Mouse (Mus musculus): ENCODE data around the gene Safb2.

The Safb2 gene

GRCm38 (mm10) chr17:56608699-56609098, 24.3 kb upstream of the Safb2 start:
- peak; percentile 65 for DNase-seq

DNA sequence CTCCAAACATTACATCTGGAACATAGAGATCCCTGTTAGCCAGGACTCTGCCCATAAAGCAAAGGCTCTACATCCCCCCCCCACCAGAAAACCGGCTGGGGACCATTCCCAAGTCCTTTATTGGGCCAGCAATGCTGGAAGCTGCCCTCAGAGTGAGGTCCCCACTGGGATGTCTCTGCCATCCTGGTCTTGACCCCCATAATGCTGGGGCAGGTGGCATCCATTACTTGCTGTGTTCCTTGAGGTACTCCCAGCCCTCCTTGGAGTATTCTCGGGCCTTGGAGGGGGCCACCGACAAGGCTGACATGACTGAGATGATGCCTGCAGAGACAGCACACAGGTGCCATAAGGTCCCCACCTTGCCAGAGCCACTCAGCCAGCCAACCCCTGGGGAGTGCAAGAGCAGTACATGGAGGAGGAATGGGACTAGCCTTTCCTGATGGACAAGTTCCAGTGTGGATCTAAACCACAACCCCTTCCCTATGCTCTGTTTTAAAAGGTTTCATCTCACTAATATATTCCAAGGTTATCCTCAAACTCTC, 23.2 kb upstream of the Safb2 start:
- DNase-seq = peak; percentile 55

DNA sequence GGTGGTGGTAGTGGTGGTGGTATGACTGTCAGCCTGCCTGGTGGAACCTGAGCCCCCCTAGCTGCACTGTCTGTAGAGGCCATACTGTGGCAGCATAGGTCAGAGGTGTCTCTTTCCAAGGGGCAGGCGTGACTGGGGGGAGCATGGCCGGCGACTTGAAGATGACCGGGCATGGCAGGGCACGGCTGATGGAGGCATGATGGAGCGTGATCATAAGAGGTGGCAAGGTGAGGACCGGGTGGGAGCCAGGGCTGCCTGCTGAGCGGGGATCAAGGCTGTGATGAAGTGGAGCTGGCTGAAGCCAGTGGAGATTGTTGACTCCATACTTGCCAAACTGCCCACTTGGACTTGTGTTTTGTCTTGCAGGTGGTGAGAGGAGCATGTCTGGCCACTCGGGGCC, 21.0 kb upstream of the Safb2 start:
- no peak for DNase-seq

GRCm38 (mm10) chr17:56604422-56604821, 20.0 kb upstream of the Safb2 start:
- no peak for DNase-seq

GRCm38 (mm10) chr17:56604070-56604380, 19.6 kb upstream of the Safb2 start:
- DNase-seq = no peak

DNA sequence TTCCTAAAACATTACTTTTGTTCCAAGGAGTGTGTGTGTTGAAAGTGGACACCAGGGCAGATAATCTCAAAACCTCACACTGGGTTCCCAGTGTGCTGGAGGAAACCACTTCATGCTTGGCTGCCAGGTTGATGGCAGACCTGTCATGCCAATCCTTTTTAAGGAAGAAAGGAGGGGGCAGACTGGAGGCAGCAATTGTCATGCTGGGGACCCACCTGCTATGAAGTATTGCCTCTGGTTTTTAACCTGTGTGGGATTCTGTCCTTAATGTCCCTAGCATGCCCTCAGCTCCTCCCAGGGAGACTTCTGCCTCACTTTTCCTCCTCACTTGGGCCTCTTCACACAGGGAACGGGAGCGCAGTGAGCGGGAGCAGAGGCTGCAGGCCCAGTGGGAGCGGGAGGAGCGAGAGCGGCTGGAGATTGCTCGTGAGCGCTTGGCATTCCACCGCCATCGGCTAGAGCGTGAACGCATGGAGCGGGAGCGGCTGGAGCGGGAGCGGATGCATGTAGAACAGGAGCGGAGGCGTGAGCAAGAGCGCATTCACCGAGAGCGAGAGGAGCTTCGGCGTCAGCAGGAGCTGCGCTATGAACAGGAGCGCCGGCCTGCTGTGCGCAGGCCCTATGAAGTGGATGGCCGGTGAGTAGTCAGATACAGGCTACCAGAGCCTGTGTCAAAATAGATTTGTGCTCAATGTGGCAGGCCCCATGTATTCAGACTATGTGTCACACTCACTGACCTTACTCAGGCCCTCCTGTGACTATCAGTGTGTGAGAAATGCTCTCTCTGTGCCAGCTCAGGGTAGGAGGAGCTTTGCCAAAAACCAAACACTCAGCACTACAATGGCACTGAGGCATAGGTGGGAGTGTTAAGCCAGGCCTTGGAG, 19.0 kb upstream of the Safb2 start:
- peak; percentile 53 for DNase-seq

DNA sequence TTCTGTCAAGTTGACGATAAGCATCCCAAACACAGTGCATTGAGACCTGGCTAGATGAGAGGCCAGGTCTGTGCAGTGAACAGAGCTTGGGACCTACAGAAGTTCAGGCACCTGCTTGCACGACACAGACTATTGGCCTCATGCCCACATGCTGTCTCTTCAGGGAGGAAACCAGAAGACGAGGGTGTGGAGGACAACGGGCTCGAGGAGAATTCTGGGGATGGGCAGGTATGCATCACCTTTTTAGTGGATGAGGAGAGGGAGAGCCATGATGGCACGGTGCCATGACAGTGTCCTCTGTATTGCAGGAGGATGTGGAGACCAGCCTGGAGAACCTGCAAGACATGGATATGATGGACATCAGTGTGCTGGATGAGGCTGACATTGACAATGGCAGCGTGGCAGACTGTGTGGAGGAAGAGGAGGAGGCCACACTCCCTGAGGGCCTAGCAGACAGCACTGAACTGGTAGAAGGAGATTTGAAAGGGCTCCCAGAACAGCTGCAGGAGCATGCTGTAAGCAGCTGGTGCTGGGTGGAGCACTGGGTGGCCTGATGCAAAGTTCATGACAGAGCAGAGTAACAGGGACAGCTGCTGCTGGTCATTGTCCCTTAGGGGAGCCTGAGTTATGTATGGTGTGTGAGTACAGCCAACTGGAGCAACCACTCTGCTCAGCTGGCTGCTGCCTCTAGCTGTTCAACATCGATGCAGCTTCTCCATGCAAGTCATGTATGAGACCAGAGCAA, 9.3 kb upstream of the Safb2 start:
- no peak for DNase-seq

GRCm38 (mm10) chr17:56592553-56592952, 8.2 kb upstream of the Safb2 start:
- DNase-seq = no peak

- no peak for DNase-seq
These were observed 4.5 kb upstream of the Safb2 start for GRCm38 (mm10) chr17:56588921-56589320.

GRCm38 (mm10) chr17:56587773-56588172, 3.4 kb upstream of the Safb2 start:
- DNase-seq = no peak

- DNase-seq = no peak
These were observed 911 bp upstream of the Safb2 start for GRCm38 (mm10) chr17:56585171-56585821.

GRCm38 (mm10) chr17:56583611-56584256, 651 bp downstream of the Safb2 start:
- DNase-seq = peak; percentile 77

DNA sequence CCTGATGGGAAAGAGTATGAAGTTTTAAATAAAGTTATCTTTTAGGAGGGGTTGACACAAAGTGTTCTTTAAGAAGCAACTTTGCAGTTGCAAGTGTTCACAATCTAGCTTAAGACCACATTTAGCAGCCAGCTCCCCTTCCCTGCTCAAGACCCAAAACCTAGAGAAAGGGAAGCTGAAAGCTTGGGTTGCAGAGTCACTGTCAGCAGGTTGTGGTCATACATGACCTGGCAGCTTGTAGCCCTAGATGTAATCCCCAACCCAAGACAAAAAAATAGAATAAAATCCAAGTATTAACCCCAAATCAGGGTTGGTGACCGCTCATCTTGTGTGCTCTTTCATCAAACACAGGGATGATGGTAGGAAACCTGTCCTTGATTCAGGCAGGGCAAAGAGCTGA, 1.3 kb downstream of the Safb2 start:
- DNase-seq = no peak

GRCm38 (mm10) chr17:56572939-56573338, 11.4 kb downstream of the Safb2 start:
- DNase-seq = no peak

DNA sequence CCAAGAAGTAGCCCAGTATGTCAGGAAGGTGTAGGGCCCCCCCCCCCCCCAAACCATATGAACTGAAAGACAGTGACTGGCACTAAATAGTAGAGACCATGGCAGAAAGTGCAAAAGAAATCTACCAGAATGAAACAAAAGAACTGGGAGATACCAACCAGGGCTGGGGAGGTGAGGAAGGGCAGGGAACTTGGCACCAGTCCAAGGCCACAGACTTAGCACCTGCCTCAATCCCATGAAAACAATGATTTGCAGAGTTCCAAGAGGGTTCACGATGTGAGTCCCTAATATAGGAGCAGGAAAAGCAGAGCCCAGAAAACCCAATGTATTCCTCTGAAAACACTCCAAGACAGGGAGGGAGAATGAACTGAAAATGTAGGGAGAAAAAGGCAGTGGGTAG, 12.2 kb downstream of the Safb2 start:
- DNase-seq = no peak

DNA sequence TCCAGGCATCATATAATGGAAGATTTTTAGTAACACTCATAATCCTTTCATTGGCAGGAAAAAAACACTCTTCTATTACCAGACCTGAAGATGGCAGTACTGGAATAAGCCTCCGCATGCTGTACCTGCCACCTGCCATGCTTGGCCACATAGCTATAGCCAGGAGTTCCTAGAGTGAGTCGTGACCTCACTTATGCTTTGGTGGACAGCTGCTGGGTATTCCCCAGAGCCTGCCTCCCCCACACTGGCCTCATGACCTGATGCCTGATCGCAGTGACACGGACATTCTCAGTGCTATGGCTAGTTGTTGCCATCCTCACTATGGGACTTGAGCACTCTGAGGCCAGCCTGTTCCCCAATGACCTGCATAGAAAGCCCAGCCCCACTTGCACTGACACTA, 14.1 kb downstream of the Safb2 start:
- no peak for DNase-seq

DNA sequence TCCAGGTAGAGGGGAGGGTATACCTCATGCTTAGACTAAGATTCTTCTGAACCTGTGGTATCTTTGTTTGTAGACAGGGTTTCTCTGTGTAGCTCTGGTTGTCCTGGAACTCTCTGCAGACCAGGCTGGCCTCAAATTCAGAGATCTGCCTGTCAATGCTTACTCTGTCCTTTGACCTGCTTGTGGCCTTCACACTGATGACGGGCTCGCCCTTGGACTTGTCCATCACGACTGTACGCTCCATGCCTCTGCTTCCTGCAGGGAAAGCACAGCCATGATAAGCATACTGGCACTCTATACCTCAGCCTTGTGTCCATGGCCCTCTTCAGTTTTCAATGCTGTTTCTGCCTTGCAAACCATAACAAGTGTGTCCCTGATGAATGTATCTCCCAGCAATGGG, 17.0 kb downstream of the Safb2 start:
- DNase-seq = no peak

DNA sequence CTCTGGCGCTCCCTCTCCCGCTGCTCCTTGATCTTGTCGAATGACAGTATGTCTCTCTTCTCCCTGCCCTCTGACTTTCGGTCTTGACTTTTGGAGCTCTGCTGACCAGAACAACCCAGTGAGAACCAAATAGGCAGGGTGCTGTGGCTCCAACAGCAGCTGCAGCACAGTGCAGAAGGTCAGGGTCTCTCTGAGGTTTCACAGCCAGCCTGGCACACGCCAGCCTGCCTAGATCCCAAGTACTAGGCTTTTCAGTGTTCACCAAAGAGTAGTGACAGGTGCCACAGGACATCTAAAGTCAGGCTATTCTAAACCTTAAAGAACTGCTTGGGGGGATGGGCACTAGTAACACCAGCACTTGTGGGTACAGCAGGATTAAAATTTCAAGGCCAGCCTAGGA, 17.5 kb downstream of the Safb2 start:
- no peak for DNase-seq

DNA sequence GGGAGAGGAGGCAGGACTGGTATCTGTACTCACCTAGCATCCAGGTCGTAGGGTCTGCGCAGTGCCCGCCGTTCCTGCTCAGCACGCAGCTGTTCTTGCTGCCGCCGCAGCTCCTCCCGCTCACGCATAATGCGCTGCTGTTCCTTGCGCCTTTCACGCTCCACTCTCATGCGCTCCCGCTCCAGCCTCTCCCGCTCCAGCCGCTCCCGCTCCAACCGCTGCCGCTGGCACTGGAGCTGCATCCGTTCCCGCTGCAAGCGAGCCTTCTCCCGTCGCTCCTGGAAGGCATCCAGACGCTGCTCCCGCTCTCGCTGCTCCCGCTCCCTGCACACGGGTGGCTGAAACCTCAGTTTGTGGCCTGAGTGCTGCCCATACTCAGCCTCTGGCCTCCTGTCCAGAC, 18.1 kb downstream of the Safb2 start:
- no peak for DNase-seq

- no peak for DNase-seq
These were observed 22.5 kb downstream of the Safb2 start for GRCm38 (mm10) chr17:56561866-56562265.

DNA sequence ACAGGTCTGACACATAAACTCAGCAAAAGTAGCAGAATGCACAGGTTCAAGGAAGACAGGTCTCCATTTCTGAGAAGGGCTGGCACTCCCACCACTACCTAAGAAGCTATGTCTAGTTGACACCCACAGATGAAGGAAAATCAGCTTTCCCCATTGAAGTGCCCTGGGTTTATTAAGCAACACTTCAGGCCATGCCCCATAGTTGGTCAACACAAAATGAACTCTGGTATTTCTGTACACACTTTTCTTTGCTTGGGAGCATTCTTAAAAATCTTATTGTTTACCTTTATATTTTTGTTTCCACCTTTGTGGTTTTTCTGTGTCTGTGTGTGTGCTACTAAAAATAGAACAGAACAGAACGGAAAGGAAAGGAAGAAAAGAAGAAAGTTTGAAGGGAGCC, 24.3 kb downstream of the Safb2 start:
- no peak for DNase-seq

- no peak for DNase-seq
These were observed 25.0 kb downstream of the Safb2 start for GRCm38 (mm10) chr17:56559386-56559785.

DNA sequence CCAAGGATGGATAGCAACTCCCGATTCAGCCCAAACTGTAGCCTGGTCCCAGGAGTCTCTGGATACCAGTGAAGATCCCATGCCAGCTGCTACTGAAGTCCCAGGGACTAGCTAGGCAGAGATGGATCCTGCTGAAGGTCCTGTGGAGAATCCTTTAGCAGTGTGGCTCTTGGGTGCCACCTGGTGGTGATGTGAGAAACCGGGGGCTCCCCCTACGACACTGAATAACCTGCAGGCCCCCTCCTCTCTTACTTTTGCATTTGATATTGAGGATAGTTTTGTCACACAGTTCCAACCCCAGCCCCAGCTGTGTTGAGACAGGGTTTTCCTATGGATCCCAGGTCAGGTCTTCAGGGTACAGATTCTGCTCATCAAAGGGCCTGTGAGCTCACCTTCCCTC, 25.9 kb downstream of the Safb2 start:
- peak; percentile 78 for DNase-seq

Data from cerebellum, adult 9-10 months (tissue).